Mouse (Mus musculus) layer of hippocampus, adult 6 months (tissue): Measurements from ENCODE around the gene Imp4. TPM values are rescaled to one million over a fixed set of nuclear protein-coding genes. Genes with fewer than 3 reads are reported as not detected.

Experiments
- long read RNA-seq, 2 experiments: library from polyadenylated mRNA; unstranded; transcript quantifications; one replicate each; pipeline ENCODE4 v2.0.0; 2019 to 2020
- microRNA-seq: library from miRNA; unstranded; fragments of <30 nt; microRNA quantifications from one replicate; pipeline ENCODE4 v1.2.0, GENCODE M21; 2020
- polyA plus RNA-seq: library from polyadenylated mRNA; unstranded; fragments of <200 nt; fragmentation: Nextera tagmentation; gene quantifications from 2 replicates; pipeline ENCODE4 v1.2.3, GENCODE M21; 2021

Gene Imp4
- 30.0 and 30.7 TPM in 2 replicates for polyA plus RNA-seq
- long read RNA-seq, experiment 1, full-length matches to known transcripts: 31 of 55 reads
- long read RNA-seq, experiment 1, partial matches to known transcripts: 11 of 55 reads
- long read RNA-seq, experiment 1, other reads (novel, unspliced or antisense): 13 of 55 reads
- long read RNA-seq, experiment 2, full-length matches to known transcripts: 91 of 120 reads
- long read RNA-seq, experiment 2, partial matches to known transcripts: 16 of 120 reads
- long read RNA-seq, experiment 2, other reads (novel, unspliced or antisense): 13 of 120 reads

GRCm38 (mm10) chr1:34439215-34439960 is at the start of gene Imp4, which contains the start of gene Ccdc115:
Imp4 (plus strand) TSS chr1:34439851.
Ccdc115 (minus strand) TSS chr1:34439672.

GRCm38 (mm10) chr1:34459284-34460060 is 19.8 kb downstream of the Imp4 start, which contains the start of gene Ptpn18:
Ptpn18 (plus strand) TSS chr1:34459762.

Small RNAs within 50 kb of the gene (microRNA-seq; reads per million reads assigned to microRNA genes)
- gene Mir5103: 2.4 reads per million, percentile 5 among the genes with 10 or more reads in this experiment

Other genes starting within 250 kb of the Imp4 start
- gene Ccdc115, start 179 bp upstream of the Imp4 start, polyA plus RNA-seq: 26.4 and 28.0 TPM in 2 replicates
- gene Ptpn18, start 19.9 kb downstream of the Imp4 start, polyA plus RNA-seq: 11.8 and 16.9 TPM in 2 replicates
- gene Prss39, start 58.6 kb downstream of the Imp4 start, polyA plus RNA-seq: not detected in 2 replicates
- not detected in 2 replicates for gene Cfc1, start 95.8 kb downstream of the Imp4 start, polyA plus RNA-seq
- not detected in 2 replicates for gene Prss40, start 121.1 kb downstream of the Imp4 start, polyA plus RNA-seq
- gene Amer3, start 139.8 kb downstream of the Imp4 start, polyA plus RNA-seq: 4.3 and 4.8 TPM in 2 replicates